Mouse (Mus musculus) neural tube, embryonic 12.5 days (tissue): Measurements from ENCODE around the gene Fibp. TPM values are rescaled to one million over a fixed set of nuclear protein-coding genes. Genes with fewer than 3 reads are reported as not detected.

Experiments used
- ATAC-seq: fragments of 200-750 bp; cut with Nextera tagmentation; 2 replicates; pipeline ENCODE4 v1.8.0; 2017; ENCODE audit warnings: low read depth, mild to moderate bottlenecking, moderate TSS enrichment, moderate library complexity; ENCODE audit not compliant: low FRiP score
- H3K27ac ChIP-seq: fragments of 300-500 bp; sonication (generic); 2 replicates; pipeline ENCODE4 v1.5.1; 2016
- H3K27me3 ChIP-seq: fragments of 300-500 bp; sonication (generic); replicated peaks from 2 replicates; pipeline ENCODE4 v1.6.1; 2016; ENCODE audit warnings: mild to moderate bottlenecking
- H3K36me3 ChIP-seq: fragments of 300-500 bp; sonication (generic); 2 replicates; pipeline ENCODE4 v1.6.1; 2016; ENCODE audit warnings: mild to moderate bottlenecking
- H3K4me1 ChIP-seq: fragments of 300-500 bp; sonication (generic); 2 replicates; pipeline ENCODE4 v1.6.1; 2016
- H3K4me2 ChIP-seq: fragments of 300-500 bp; sonication (generic); replicated peaks from 2 replicates; pipeline ENCODE4 v1.6.1; 2016; ENCODE audit warnings: mild to moderate bottlenecking
- H3K4me3 ChIP-seq: fragments of 300-500 bp; sonication (generic); 2 replicates; pipeline ENCODE4 v1.5.1; 2016
- H3K9ac ChIP-seq: fragments of 300-500 bp; sonication (generic); 2 replicates; pipeline ENCODE4 v1.6.1; 2016; ENCODE audit warnings: mild to moderate bottlenecking
- H3K9me3 ChIP-seq: fragments of 300-500 bp; sonication (generic); 2 replicates; pipeline ENCODE4 v1.6.1; 2016; ENCODE audit warnings: mild to moderate bottlenecking
- WGBS: fragments of 180-500 bp; shearing (Covaris S2); methylation state at CpG from one replicate; pipeline ENCODE4 v1.1.7; 2016; 5-methylcytosine and 5-hydroxymethylcytosine counted together
- polyA plus RNA-seq: library from polyadenylated mRNA; unstranded; fragments of >200 nt; fragmentation: Nextera tagmentation; extraction: Ambion mirVana; gene quantifications from 2 replicates; pipeline ENCODE4 v1.2.1, GENCODE M21; 2016

Fibp gene
- polyA plus RNA-seq, 1 experiment from 2014 or later: 142 TPM

GRCm38 (mm10) chr19:5456922-5457745, 3.3 kb upstream of the Fibp start:
- no peaks in the 10 kb centered on the region; the same call in 1 of the 2 replicates for H3K27me3 ChIP-seq
- peak overlapping the region; percentile 88 for H3K9ac ChIP-seq
- H3K27ac ChIP-seq: peak overlapping the region; percentile 93
- peak overlapping the region; percentile 77 for H3K4me3 ChIP-seq
- peak overlapping the region; percentile 99 for H3K4me2 ChIP-seq
- ATAC-seq: peak; percentile 85
- peaks cover 37% of the 10 kb centered on the region for H3K4me1 ChIP-seq
- H3K9me3 ChIP-seq: no peaks in the 10 kb centered on the region
- peaks cover 10% of the 10 kb centered on the region; the same call in 1 of the 2 replicates for H3K36me3 ChIP-seq
- WGBS: under 1% methylated on average over 70 of the region's 70 CpGs

DNA sequence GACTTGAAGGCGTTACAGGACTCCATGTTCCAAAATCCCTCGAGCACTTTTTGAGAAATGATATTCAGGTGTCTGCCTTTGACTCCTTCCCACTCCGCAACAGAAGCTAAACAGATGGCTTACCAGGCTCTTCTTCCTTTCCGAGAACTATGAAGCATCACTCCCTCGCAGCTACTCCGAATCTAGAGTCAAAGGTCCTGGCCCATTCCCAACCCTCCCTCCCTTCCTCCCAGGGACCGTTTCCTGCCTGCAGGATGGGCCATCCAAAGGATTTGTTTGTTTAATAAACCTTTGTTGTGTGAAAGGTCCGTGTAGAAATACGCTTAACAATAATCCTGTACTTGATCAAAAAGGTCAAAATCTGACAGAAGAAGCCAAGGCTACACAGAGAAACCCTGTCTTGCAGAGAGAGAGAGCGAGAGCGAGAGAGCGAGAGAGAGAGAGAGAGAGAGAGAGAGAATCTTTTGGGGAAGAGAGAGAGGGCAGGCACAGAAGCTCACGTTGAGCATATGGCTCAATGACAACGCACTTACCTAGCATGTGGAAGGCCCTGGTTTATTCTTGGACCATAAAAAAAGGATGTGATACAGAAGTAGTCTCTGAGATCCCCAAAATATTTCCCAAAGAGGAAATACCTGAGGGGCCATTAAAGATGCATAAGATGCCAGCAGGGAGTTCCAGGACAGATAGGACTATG, 2.5 kb upstream of the Fibp start, which contains the start of gene Ccdc85b:
Gene Ccdc85b (minus strand): TSS at position 149 of the 697 bp plus-strand sequence.
- Histone ChIP-seq H3K36me3 (peaks cover 16% of the 10 kb centered on the region; the same call in 1 of the 2 replicates), H3K9me3 (no peaks in the 10 kb centered on the region), H3K27me3 (no peaks in the 10 kb centered on the region; the same call in 1 of the 2 replicates), H3K4me2 (peak within 1 kb of the TSS; percentile 99), H3K4me3 (peak within 1 kb of the TSS; percentile 77), H3K4me1 (peaks cover 37% of the 10 kb centered on the region), H3K9ac (peak within 1 kb of the TSS; percentile 88), H3K27ac (peak within 1 kb of the TSS; percentile 93)
- no peak for ATAC-seq
- 17% methylated on average over 14 of the region's 14 CpGs for WGBS

- no peak for ATAC-seq
- H3K9me3 ChIP-seq: no peaks in the 10 kb centered on the region
- H3K36me3 ChIP-seq: peaks cover 19% of the 10 kb centered on the region
- no peaks in the 10 kb centered on the region; the same call in 1 of the 2 replicates for H3K27me3 ChIP-seq
- H3K4me1 ChIP-seq: peaks cover 42% of the 10 kb centered on the region
- 71% methylated on average over 7 of the region's 7 CpGs for WGBS
- H3K4me3 ChIP-seq: no peak overlapping the region
- H3K27ac ChIP-seq: no peak overlapping the region
- H3K4me2 ChIP-seq: no peak overlapping the region
- H3K9ac ChIP-seq: no peak overlapping the region
These were observed 1.4 kb upstream of the Fibp start for GRCm38 (mm10) chr19:5459019-5459418.

GRCm38 (mm10) chr19:5459896-5460295, 519 bp upstream of the Fibp start:
- peak overlapping the region; percentile 78 for H3K9ac ChIP-seq
- peak overlapping the region; percentile 94 for H3K4me2 ChIP-seq
- H3K36me3 ChIP-seq: peaks cover 13% of the 10 kb centered on the region
- peak overlapping the region; percentile 73 for H3K4me3 ChIP-seq
- peaks cover 43% of the 10 kb centered on the region for H3K4me1 ChIP-seq
- H3K27ac ChIP-seq: no peak overlapping the region
- no peak for ATAC-seq
- H3K9me3 ChIP-seq: no peaks in the 10 kb centered on the region
- 22% methylated on average over 3 of the region's 3 CpGs for whole genome bisulfite sequencing
- no peaks in the 10 kb centered on the region; the same call in 1 of the 2 replicates for H3K27me3 ChIP-seq

GRCm38 (mm10) chr19:5461411-5461810, 996 bp downstream of the Fibp start:
- 89% methylated on average over 6 of the region's 6 CpGs for WGBS
- peaks cover 27% of the 10 kb centered on the region for H3K4me1 ChIP-seq
- peak overlapping the region; percentile 94 for H3K4me2 ChIP-seq
- H3K4me3 ChIP-seq: peak overlapping the region; percentile 73
- no peaks in the 10 kb centered on the region for H3K9me3 ChIP-seq
- no peaks in the 10 kb centered on the region; the same call in 1 of the 2 replicates for H3K27me3 ChIP-seq
- H3K27ac ChIP-seq: no peak overlapping the region
- H3K9ac ChIP-seq: peak overlapping the region; percentile 78; the same call in 1 of the 2 replicates
- peaks cover 28% of the 10 kb centered on the region for H3K36me3 ChIP-seq
- ATAC-seq: no peak

DNA sequence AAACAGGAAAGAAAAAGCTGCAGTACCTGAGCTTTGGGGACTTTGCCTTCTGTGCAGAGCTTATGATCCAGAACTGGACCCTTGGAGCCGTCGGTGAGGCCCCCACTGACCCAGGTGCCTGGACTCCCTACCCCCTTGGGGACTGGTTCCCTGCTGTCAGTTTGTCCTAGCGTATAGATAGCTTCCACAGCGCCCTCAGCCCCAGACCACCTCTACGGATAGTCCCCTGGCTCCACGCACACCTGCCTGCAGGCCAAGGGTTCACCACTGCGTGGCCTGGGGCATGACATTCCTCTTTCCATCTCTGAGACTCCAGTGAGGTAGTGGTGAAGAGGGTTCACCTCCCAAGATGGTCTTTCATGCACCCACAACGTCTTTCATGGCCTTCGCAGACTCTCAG, 2.8 kb downstream of the Fibp start:
- ATAC-seq: no peak
- Histone ChIP-seq H3K27me3 (no peaks in the 10 kb centered on the region; the same call in 1 of the 2 replicates), H3K9me3 (no peaks in the 10 kb centered on the region), H3K9ac (no peak overlapping the region), H3K4me1 (peaks cover 22% of the 10 kb centered on the region), H3K27ac (no peak overlapping the region), H3K36me3 (peaks cover 41% of the 10 kb centered on the region), H3K4me3 (0 out of 2 replicates have a peak overlapping the region, but pooled peaks have one; percentile 2), H3K4me2 (no peak overlapping the region)
- 90% methylated on average over 9 of the region's 9 CpGs for WGBS

GRCm38 (mm10) chr19:5463791-5464562, 3.6 kb downstream of the Fibp start:
- Histone ChIP-seq H3K4me2 (peak overlapping the region; percentile 58), H3K27me3 (no peaks in the 10 kb centered on the region; the same call in 1 of the 2 replicates), H3K27ac (no peak overlapping the region), H3K4me1 (peaks cover 22% of the 10 kb centered on the region), H3K9me3 (no peaks in the 10 kb centered on the region), H3K36me3 (peaks cover 41% of the 10 kb centered on the region), H3K4me3 (peak overlapping the region; percentile 18; the same call in 1 of the 2 replicates), H3K9ac (peak overlapping the region; percentile 57)
- WGBS: 45% methylated on average over 15 of the region's 15 CpGs
- ATAC-seq: peak; percentile 63

DNA sequence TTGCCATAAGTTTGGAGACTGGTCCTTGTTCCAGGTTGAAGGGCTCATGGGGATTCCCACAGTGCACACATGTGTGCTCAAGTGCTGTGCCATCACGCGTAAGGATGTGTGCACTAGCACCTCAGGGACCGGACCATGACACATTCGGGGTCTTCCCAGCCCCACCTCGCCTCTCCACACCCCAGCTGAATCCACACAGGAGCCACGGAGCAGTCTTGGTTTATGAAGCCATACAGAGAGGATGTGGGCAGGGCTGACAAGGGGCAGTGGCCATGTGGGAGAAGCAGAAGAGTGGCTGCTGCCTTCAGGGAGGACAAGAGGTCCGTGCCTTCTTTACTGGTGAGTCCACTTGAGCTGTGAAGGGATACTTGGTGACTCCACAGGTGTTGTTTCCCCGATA, 4.6 kb downstream of the Fibp start:
- Histone ChIP-seq H3K4me3 (no peak overlapping the region), H3K4me2 (no peak overlapping the region), H3K9ac (no peak overlapping the region), H3K27me3 (no peaks in the 10 kb centered on the region), H3K27ac (no peak overlapping the region), H3K36me3 (peaks cover 41% of the 10 kb centered on the region), H3K4me1 (peaks cover 19% of the 10 kb centered on the region), H3K9me3 (no peaks in the 10 kb centered on the region)
- no peak for ATAC-seq
- WGBS: 96% methylated on average over 8 of the region's 8 CpGs

DNA sequence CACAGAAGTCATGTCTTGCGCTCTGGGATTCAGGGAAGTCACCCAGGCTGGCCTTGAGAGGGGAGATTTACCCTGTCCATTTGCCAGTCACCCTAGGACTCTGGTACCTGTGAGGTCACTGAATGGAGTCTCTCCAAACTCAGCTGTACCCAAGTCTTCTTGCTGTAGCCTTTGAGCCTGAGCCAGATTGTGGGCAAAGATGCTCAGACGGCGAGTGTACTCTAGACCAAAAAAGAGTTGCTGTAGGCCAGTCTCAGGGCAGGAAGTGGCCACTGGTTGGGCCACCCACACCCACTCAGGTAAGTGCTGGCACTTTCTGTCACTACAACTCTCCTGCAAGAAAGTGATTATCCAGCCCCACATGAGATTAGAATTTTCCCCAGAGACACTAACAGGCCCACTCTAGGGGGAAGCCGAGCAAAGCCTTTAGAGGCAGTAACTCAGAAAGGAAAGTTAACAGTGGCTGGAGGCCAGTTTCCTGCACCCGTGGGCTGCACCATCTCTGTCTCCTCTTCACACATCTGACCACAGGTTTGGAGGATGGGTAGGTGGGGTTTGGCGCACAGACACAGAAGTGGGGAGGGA, 6.6 kb downstream of the Fibp start:
- no peak for ATAC-seq
- Histone ChIP-seq H3K4me2 (no peak overlapping the region), H3K9ac (no peak overlapping the region), H3K4me3 (no peak overlapping the region), H3K4me1 (peaks cover 10% of the 10 kb centered on the region), H3K9me3 (no peaks in the 10 kb centered on the region), H3K27me3 (no peaks in the 10 kb centered on the region), H3K27ac (no peak overlapping the region), H3K36me3 (peaks cover 41% of the 10 kb centered on the region)
- WGBS: 94% methylated on average over 6 of the region's 6 CpGs

DNA sequence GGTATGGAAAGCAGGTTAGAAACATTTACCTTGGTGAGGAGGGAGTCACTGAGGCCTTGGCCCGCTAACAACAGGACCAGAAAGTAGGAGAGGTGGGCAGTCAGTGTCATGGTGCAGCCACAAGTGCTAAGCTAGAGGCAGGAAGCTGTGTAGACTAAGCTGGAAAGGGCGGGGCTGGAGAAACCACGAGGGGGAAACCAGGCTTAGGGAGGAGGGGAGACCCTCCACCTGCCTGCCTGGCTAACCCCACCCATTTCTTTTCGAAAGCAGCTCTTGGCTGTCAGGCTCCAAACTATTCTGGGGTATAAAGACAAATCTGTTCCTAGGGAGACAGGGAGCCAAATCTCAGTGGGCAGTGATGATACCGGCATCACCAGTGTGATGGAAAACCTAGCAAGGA, 8.0 kb downstream of the Fibp start, which contains the start of gene Ctsw:
Gene Ctsw (minus strand): TSS at position 134 of the 400 bp plus-strand sequence.
- Histone ChIP-seq H3K4me2 (no peak within 1 kb of the TSS), H3K4me3 (no peak within 1 kb of the TSS), H3K27me3 (no peaks in the 10 kb centered on the region), H3K9ac (no peak within 1 kb of the TSS), H3K36me3 (peaks cover 30% of the 10 kb centered on the region), H3K4me1 (peaks cover 10% of the 10 kb centered on the region), H3K9me3 (no peaks in the 10 kb centered on the region), H3K27ac (no peak within 1 kb of the TSS)
- WGBS: 64% methylated on average over 5 of the region's 5 CpGs
- ATAC-seq: no peak

- H3K9ac ChIP-seq: no peak overlapping the region
- H3K4me1 ChIP-seq: peaks cover 24% of the 10 kb centered on the region
- ATAC-seq: no peak
- WGBS: 46% methylated on average over 5 of the region's 5 CpGs
- no peak overlapping the region for H3K4me2 ChIP-seq
- H3K36me3 ChIP-seq: peaks cover 8% of the 10 kb centered on the region
- no peaks in the 10 kb centered on the region for H3K9me3 ChIP-seq
- no peaks in the 10 kb centered on the region for H3K27me3 ChIP-seq
- H3K27ac ChIP-seq: no peak overlapping the region
- H3K4me3 ChIP-seq: no peak overlapping the region
These were observed 11.4 kb downstream of the Fibp start for GRCm38 (mm10) chr19:5471846-5472245.
